Mouse (Mus musculus): ENCODE results near the gene H2-M3. TPM values are rescaled to one million over a fixed set of nuclear protein-coding genes. Genes with fewer than 3 reads are reported as not detected.

The H2-M3 gene
- 1 to 10 TPM; 5.8 to 6.0 TPM for total RNA-seq (2023)

DNA sequence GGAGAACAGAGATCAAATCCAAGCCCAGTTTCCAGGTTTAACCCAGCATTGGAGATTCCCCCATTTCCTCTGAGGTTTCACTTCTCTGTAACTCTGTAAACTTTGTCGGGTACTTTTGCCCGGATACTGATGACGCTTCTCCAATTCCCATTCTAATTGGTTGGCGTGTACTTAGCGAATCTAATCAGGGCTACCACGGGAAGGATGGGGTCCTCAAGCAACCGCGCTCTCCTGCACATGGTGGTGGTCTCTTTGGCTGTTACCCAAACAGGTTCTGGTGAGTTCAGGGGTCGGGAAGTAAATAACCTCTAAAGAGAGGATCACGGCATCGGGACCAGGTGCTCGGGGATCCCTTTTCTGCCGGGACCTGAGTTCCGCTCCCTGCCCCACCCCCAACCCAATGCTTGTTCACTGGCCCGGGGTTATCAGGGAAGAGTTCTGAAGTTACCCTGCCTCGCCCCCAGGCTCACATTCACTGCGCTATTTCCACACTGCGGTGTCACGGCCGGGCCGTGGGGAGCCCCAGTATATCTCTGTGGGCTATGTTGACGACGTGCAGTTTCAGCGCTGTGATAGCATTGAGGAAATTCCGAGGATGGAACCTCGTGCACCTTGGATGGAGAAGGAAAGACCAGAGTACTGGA lies at the start of gene H2-M3:
TSS of gene H2-M3 (plus strand) at position 163 of the 644 bp plus-strand sequence.

DNA sequence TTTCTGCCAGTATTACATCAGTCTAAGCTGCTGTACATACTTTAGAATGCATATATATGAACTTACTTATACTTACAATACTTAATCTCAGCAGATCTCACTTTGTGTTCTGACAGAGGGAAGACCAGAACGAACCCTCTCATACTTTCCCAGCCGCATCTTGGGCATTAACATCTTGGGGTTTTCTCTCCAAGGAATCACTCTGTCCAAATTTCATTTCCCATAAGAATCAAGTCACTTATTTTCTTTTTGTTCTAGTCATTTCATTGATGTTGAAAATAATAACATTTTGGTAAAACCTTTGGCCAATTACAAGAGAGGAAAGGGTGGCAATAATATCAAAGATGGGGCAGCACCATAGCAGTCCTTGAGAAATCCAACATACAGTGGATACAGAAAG lies 32.8 kb upstream of the H2-M3 start, which contains the start of gene Olfr97:
TSS of gene Olfr97 (minus strand) at position 101 of the 400 bp plus-strand sequence.

DNA sequence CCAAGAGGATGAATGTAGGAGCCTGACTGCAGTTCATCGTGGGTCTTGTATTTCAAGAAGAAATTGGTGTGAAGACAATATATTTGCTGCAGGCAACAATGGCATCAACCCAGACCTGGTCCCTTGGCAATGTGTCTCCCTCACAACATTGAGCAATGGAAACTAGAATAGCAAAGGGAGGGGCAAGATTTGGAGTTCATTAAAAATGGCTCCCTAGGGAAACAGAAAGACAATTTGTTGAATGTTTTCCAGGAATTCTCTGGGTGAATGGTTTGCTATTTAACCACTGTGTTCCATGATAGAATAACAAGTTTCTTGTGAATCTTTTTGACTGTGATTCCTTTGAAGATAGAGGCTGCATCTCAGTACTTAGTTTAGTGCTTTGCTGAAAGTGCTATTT lies 6.4 kb upstream of the H2-M3 start, which contains the start of gene Olfr98:
TSS of gene Olfr98 (minus strand) at position 124 of the 400 bp plus-strand sequence.

DNA sequence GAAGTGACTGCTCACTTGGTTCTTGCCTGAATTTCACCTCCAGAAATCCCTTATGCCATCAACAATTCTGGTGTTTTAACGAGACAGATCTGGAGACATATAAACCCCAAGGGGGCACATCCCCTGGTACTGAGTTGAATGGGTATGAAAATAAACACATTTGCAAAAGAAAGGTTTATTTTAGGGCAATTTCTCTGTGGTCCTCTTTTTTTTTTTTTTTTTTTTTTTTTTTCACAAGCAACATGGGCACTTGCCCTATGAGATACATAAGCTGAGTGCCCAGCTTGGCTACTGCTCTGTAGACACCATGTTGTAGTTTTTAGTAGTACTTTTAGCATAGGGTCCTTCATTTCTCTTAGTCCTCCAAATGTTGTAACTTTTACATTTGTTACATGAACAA lies 13.3 kb downstream of the H2-M3 start, which contains the start of gene Olfr99:
TSS of gene Olfr99 (minus strand) at position 101 of the 400 bp plus-strand sequence.

DNA sequence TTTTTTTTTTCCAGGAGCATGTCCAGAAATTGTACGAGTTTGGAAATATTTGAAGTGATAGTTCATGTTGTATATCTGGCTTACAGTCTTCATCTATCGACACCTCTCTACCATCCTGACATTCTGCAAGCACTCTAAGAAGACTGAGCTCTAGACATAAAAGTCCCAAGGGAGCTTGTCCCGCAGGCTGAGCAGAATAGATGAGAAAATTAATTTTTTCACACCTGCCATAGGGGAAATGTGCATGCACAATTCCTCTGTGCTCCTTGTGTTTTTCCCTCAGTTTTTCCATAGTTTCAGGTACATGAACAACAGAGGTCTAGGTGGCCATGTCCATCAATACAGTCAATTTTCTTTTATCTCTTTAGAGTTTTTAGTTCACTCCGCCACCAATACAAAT lies 34.2 kb downstream of the H2-M3 start, which contains the start of gene Olfr101:
TSS of gene Olfr101 (minus strand) at position 101 of the 400 bp plus-strand sequence.

DNA sequence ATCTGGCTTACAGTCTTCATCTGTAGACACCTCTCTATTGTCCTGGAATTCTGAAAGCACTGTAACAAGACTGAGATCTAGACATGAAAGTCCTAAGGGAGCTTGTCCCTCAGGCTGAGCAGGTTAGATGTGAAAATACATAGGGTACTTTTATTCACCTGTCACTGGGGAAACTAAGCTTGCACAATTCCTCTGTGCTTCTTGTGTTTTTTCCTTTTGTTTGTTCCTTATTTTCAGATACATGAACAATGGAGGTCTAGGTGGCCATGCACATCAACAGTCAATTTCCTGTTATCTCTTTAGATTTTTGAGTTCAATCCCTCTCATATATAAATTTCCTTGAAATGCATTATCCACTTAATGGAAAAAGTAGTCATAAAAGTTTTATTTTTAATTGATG lies 46.9 kb downstream of the H2-M3 start, which contains the start of gene Olfr102:
TSS of gene Olfr102 (minus strand) at position 101 of the 400 bp plus-strand sequence.

Other genes with a start within 250 kb of the H2-M3 start
- gene Mog, start 246.8 kb upstream of the H2-M3 start, total RNA-seq (2023): not detected
- 100 to 1,000 TPM; 119 to 127 TPM for gene Gabbr1, start 224.3 kb upstream of the H2-M3 start, total RNA-seq (2023)
- gene Olfr90, start 181.7 kb upstream of the H2-M3 start, total RNA-seq (2023): not detected
- not detected for gene Olfr91, start 171.9 kb upstream of the H2-M3 start, total RNA-seq (2023)
- gene Olfr92, start 150.1 kb upstream of the H2-M3 start, total RNA-seq (2023): not detected
- not detected for gene Olfr93, start 108.7 kb upstream of the H2-M3 start, total RNA-seq (2023)
- gene Ubd, start 76.3 kb upstream of the H2-M3 start, total RNA-seq (2023): not detected
- not detected for gene Olfr94, start 69.2 kb upstream of the H2-M3 start, total RNA-seq (2023)
- not detected for gene Olfr95, start 57.1 kb upstream of the H2-M3 start, total RNA-seq (2023)
- not detected for gene Olfr96, start 50.1 kb upstream of the H2-M3 start, total RNA-seq (2023)
- gene Olfr97, start 32.9 kb upstream of the H2-M3 start, total RNA-seq (2023): not detected
- not detected for gene Olfr98, start 6.5 kb upstream of the H2-M3 start, total RNA-seq (2023)
- not detected for gene Olfr99, start 13.2 kb downstream of the H2-M3 start, total RNA-seq (2023)
- not detected for gene Olfr101, start 34.1 kb downstream of the H2-M3 start, total RNA-seq (2023)
- gene Olfr102, start 46.8 kb downstream of the H2-M3 start, total RNA-seq (2023): not detected
- gene Olfr103, start 69.5 kb downstream of the H2-M3 start, total RNA-seq (2023): not detected
- gene Olfr104-ps, start 89.4 kb downstream of the H2-M3 start, total RNA-seq (2023): not detected
- not detected for gene Olfr105-ps, start 108.8 kb downstream of the H2-M3 start, total RNA-seq (2023)
- gene Olfr106-ps, start 120.2 kb downstream of the H2-M3 start, total RNA-seq (2023): not detected
- not detected for gene Olfr107, start 129.0 kb downstream of the H2-M3 start, total RNA-seq (2023)
- gene Olfr108, start 175.3 kb downstream of the H2-M3 start, total RNA-seq (2023): not detected
- gene Olfr109, start 188.7 kb downstream of the H2-M3 start, total RNA-seq (2023): not detected
- gene H2-M2, start 213.3 kb downstream of the H2-M3 start, total RNA-seq (2023): not detected
- not detected for gene Olfr110, start 222.2 kb downstream of the H2-M3 start, total RNA-seq (2023)
- gene Olfr111, start 237.8 kb downstream of the H2-M3 start, total RNA-seq (2023): not detected

Measured in neutrophil, adult 59 days (primary cell).